Mouse (Mus musculus): ENCODE data around the gene Fam149a.
"Not testable (repeated sequence)": the region's sequence is repeated elsewhere in the genome, so short reads cannot be mapped to it uniquely, and the experiment has no call there.

Gene Fam149a

GRCm38 (mm10) chr8:45332685-45333409, 49.2 kb downstream of the Fam149a start, which contains the start of gene Cyp4v3:
TSS of gene Cyp4v3 (minus strand) at chr8:45333216.
- DNase-seq (ENCODE audit: low spot score): peak; percentile 82

- DNase-seq (ENCODE audit: low spot score): no peak
Observed at GRCm38 (mm10) chr8:45330856-45331255, 51.2 kb downstream of the Fam149a start.

DNA sequence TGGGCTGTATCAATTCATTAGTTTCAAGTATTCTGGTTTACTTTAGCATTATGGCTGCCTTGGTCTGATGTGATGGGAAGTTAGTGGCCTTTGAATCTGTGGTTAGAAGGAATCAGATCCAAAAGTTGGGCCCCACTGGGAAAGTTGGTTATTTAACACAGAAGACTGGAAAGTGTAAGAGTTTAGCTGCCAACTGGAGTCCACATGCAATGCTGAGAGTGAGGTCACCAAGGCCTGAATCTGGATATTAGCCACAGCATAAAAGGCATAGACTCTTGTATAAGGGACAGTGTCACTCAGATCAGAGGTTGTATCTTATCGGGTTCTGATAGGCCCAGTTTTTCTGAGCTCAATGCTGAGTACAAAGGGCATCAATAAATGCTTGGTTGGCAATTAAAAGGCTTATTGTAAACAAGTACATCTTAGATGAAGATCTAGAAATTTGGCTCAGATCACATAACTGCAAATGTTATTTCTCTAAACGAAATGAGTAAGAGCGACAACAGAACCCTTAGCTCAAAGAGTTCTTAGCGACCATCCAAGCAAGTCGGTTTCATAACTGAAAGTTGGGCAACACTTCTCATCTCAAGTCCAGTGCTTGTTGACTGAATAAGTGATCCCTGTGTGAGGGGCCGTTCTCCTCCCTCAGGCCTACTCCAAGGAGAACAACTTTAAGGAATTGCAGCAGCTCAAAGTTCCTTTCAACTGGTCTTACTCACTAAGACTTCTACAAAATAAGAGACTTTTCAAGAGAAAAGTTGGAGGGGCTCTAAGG, 52.7 kb downstream of the Fam149a start:
- DNase-seq (ENCODE audit: low spot score): no peak

DNA sequence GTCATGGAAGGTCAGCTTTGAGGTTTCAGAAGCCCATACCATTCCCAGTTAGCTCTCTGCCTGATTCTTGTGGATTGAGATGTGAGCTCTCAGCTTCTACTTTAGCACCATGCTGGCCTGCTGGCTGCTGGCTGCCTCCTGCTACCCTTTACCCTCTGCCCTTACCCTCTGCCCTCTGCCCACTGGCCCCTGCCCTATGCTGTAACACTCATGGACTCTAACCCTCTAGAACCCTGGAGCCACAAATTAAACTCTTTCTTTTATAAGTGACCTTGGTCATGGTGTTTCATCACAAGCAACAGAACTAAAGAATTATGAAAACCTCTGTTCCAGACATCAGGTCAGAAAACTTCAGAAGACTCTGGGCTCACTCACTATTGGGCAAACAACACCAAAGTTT, 55.0 kb downstream of the Fam149a start:
- DNase-seq (ENCODE audit: low spot score): not testable (repeated sequence)

DNA sequence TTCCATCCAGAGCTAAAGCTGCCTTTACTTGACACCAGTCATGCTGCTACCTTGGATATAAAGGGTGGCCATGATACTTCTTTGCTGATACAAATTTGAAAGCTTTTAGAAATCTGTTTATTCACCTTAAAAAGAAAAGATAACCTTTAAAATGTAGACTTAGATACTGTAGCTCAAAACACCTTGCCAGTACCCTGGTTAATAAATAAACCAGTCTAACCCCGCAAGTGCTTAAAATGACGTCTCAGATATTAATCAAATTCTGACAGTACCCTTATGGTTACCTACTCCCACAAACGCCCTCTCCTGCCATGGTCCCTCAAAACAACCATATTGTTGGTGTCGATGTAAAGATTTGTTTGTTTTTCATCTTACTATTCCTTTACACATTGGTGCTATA, 57.9 kb downstream of the Fam149a start:
- DNase-seq (ENCODE audit: low spot score): no peak

- DNase-seq (ENCODE audit: low spot score): no peak
Observed at GRCm38 (mm10) chr8:45321365-45321764, 60.7 kb downstream of the Fam149a start.

DNA sequence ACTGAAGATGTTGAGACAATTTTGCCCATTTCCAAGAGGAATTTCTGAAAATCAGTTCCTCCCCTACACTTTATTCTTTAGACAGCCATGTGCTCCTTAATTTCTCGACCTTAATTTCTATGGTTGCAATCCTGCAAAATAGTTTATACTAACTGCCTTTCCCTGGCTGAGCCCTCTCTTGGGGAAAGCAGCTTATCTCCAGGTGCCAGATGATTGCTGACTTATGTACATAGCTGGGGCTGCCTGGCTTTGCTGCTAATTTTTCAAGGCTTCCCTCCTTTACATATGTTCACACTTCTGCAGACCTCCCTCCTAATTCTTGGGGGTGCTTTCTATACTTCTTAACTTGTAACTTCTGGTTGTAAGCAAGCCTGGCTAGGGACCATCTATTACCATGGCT, 61.2 kb downstream of the Fam149a start:
- DNase-seq (ENCODE audit: low spot score): no peak

DNA sequence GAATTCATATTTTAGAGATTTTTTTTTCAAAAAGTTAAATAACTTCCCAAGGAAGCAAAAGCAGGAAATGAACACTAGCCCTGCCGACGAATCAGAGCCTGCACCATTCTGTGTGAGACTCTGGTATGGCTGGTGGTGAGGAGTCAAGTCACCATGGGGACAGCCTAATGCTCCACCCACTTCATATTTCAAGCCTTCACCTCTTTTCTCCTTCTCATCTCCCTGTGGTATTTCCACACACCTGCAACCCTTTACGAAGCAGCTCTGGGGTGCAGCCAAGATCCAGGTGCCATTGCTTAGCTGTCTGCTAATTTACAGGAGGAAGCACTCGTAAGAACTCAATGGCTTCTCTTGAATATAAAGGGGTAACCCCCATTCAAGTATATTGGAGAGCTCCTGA, 71.1 kb downstream of the Fam149a start:
- no peak for DNase-seq (ENCODE audit: low spot score)

DNA sequence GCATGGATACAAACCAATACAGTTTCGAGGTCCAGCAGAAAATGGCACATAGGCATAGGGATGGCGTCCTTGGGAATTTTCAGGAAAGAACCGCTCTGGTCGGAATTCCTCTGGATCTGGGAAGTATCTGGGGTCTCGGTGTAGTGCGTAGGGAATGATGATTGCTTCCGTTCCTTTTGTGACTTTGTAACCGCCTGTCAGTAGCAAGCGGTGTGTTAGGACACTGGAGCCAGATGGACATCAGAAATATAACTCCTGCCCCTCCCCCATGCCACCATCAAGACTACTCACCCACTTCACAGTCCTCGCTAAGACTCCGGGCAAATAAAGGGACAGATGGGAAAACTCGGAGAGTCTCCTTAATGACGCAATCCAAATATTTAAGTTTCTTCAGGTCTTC, 73.7 kb downstream of the Fam149a start, which contains the start of gene Gm45753:
Gene Gm45753 (minus strand): TSS at position 101 of the 400 bp plus-strand sequence.
- DNase-seq (ENCODE audit: low spot score): no peak

DNA sequence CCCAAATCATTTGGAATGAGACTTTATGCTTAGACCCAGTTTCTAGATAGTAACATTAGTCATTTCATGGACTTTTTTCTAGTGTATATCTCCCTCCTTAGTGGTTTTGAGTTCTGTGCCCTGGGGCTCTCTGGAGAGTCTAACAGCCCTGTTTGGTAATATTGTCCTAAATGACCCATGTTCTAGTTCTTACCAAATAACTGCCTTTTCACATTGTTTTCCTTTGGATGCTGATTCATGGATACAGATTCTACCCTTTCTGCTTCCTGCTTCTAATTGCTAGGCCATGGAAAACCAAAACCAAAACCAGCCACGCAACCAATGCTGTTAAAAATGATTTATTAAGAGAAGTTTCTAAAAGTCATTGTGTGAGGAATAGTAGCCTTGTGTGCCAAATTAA, 76.6 kb downstream of the Fam149a start:
- DNase-seq (ENCODE audit: low spot score): no peak

- DNase-seq (ENCODE audit: low spot score): no peak
Observed at GRCm38 (mm10) chr8:45304354-45304753, 77.7 kb downstream of the Fam149a start.

DNA sequence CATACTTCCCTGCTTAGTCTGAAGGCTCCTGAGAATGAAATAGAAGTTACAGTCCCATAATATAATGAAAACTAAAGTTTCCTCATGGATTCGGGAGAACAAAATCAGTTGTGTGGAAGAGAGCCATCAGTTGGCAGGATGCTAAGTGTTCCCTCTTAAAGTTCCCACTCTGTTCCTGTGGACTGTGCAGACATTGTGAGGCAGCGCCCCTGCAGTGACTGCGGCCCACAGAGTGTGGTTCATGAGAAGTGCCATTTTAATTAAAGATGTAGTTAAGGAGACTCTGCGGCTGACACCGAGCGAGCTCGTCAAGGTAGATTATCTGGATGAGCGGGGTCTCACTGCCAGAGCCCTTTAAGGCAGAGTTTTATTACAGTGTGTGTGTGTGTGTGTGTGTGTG, 79.7 kb downstream of the Fam149a start:
- no peak for DNase-seq (ENCODE audit: low spot score)

- no peak for DNase-seq (ENCODE audit: low spot score)
Observed at GRCm38 (mm10) chr8:45295276-45295675, 86.8 kb downstream of the Fam149a start.

DNA sequence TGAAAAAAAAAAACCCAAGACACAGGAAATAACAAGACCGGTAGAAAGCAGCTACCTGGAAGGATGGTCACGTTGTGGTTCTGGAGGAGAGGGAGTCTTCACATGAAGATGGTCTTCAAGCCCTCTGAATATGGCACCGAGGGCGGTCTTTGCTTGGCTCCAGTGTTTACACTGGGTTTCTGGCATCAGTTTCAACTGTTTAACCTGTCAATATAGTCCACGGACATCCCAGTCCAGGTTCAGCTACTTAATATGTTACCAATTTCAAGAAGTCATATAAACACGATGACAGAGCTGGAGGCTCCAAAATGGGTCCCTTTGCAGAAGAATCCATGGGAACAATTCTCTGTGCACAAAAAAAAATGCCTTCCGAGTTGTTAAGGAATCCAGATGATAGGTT, 87.4 kb downstream of the Fam149a start, which contains the start of gene Klkb1:
Gene Klkb1 (minus strand): TSS at position 173 of the 400 bp plus-strand sequence.
- DNase-seq (ENCODE audit: low spot score): no peak

GRCm38 (mm10) chr8:45291790-45292189, 90.3 kb downstream of the Fam149a start:
- no peak for DNase-seq (ENCODE audit: low spot score)

Data from testis, postnatal 10 days (tissue).